Comparison of ENCODE assay signal across 10 mouse cellular contexts in genomic region chr2:153131019-153131418, GRCm38 (mm10). TPM values are rescaled to one million over a fixed set of nuclear protein-coding genes. Genes with fewer than 3 reads are reported as not detected.
A peak's percentile ranks its signal among the peaks of the same experiment; 100 is the strongest.
DNase-seq lines count a peak whose midpoint lies in the region; ATAC-seq lines count a peak whose summit lies in the region.
"Had no signal": no experiment of that assay in that cellular context is flagged by ENCODE, and none has a peak within 500 bp of the region (broad histone marks: within the 10 kb centered on the region; RNA-seq: fewer than 3 reads in every experiment).

No protein-coding gene starts in this region.

- no peak for ATAC-seq in hindbrain, embryonic 14.5 days (ENCODE audit: low FRiP score)

- no peaks in the 10 kb centered on the region for H3K9me3 ChIP-seq in hindbrain, embryonic 10.5 days
- no peaks in the 10 kb centered on the region for H3K9me3 ChIP-seq in hindbrain, embryonic 14.5 days (ENCODE audit: control insufficient read depth, low read length)
- H3K9me3 ChIP-seq: neural tube, embryonic 12.5 days had no signal

- no peak overlapping the region for H3K27ac ChIP-seq in hindbrain, embryonic 10.5 days
- no peak overlapping the region for H3K27ac ChIP-seq in hindbrain, embryonic 14.5 days
- H3K27ac ChIP-seq: neural tube, embryonic 12.5 days had no signal

- no peak overlapping the region for H3K4me2 ChIP-seq in hindbrain, embryonic 14.5 days (replicated peaks)
- H3K4me2 ChIP-seq: neural tube, embryonic 12.5 days had no signal

- DNase-seq in hindbrain, embryonic 10.5 days (ENCODE audit: low spot score): peak; percentile 23
- DNase-seq in hindbrain, embryonic 14.5 days (ENCODE audit: low spot score): no peak
- peak; percentile 61 for DNase-seq in testis, postnatal 10 days (ENCODE audit: low spot score)
- DNase-seq in testis, postnatal 14 days (ENCODE audit: low spot score): no peak
- peak; percentile 16 for DNase-seq in kidney, postnatal 14 days
- DNase-seq in thymus, postnatal 36 days: peak; percentile 34 to 37
- no peak for DNase-seq in urinary bladder, adult 2 months (ENCODE audit: low spot score)
- DNase-seq in ovary, adult 18-20 months (ENCODE audit: low spot score): no peak
- DNase-seq: gastrocnemius, postnatal 14 days had no signal

- 14% methylated on average over 6 of the region's 6 CpGs for WGBS in hindbrain, embryonic 10.5 days
- 24% methylated on average over 6 of the region's 6 CpGs for WGBS in hindbrain, embryonic 14.5 days

- no peak overlapping the region for H3K4me3 ChIP-seq in hindbrain, embryonic 10.5 days
- H3K4me3 ChIP-seq in hindbrain, embryonic 14.5 days (replicated peaks; ENCODE audit: low read length): no peak overlapping the region
- H3K4me3 ChIP-seq: neural tube, embryonic 12.5 days had no signal

- 0 out of 2 replicates have a peak, but pooled peaks cover 3% of the 10 kb centered on the region for H3K27me3 ChIP-seq in hindbrain, embryonic 10.5 days (ENCODE audit: insufficient read depth, poor library complexity, severe bottlenecking)
- H3K27me3 ChIP-seq in hindbrain, embryonic 14.5 days (ENCODE audit: control insufficient read depth, insufficient read depth, low read length): no peaks in the 10 kb centered on the region
- H3K27me3 ChIP-seq: neural tube, embryonic 12.5 days had no signal

- 0 out of 2 replicates have a peak, but pooled peaks cover 7% of the 10 kb centered on the region for H3K4me1 ChIP-seq in hindbrain, embryonic 10.5 days (replicated peaks)
- H3K4me1 ChIP-seq in hindbrain, embryonic 14.5 days (replicated peaks; ENCODE audit: control insufficient read depth, insufficient read depth, low read length): no peaks in the 10 kb centered on the region
- H3K4me1 ChIP-seq: neural tube, embryonic 12.5 days had no signal

- H3K9ac ChIP-seq in hindbrain, embryonic 14.5 days: no peak overlapping the region
- H3K9ac ChIP-seq: neural tube, embryonic 12.5 days had no signal

- H3K36me3 ChIP-seq in hindbrain, embryonic 10.5 days: no peaks in the 10 kb centered on the region
- no peaks in the 10 kb centered on the region for H3K36me3 ChIP-seq in hindbrain, embryonic 14.5 days (replicated peaks; ENCODE audit: control insufficient read depth, insufficient read depth)
- H3K36me3 ChIP-seq: neural tube, embryonic 12.5 days had no signal

RNA-seq across cellular contexts. Expression of gene Hck, which starts 22.8 kb away (rescaled TPM):
- polyA plus RNA-seq in hindbrain, embryonic 10.5 days (2016; fragmentation: Nextera tagmentation; extraction: Ambion mirVana): 1.4 and 2.7 TPM in 2 replicates
- 2.2 and 3.2 TPM in 2 replicates for polyA plus RNA-seq in hindbrain, embryonic 14.5 days (2014; fragmentation: Nextera tagmentation; extraction: Ambion mirVana)
- polyA plus RNA-seq in urinary bladder, adult 2 months (2012; rRNA removed): 4.0 and 4.3 TPM in 2 replicates

RNA-seq across cellular contexts. Expression of gene Tm9sf4, which starts 30.1 kb away (rescaled TPM):
- polyA plus RNA-seq in hindbrain, embryonic 10.5 days (2016; fragmentation: Nextera tagmentation; extraction: Ambion mirVana): 74.5 and 80.5 TPM in 2 replicates
- 84.0 and 84.3 TPM in 2 replicates for polyA plus RNA-seq in hindbrain, embryonic 14.5 days (2014; fragmentation: Nextera tagmentation; extraction: Ambion mirVana)
- polyA plus RNA-seq in urinary bladder, adult 2 months (2012; rRNA removed): 32.9 and 40.1 TPM in 2 replicates

Comparison
In these comparisons a context has a peak if more than half of its experiments do, and no peak if none do; other contexts are left out.
1. DNase-seq: peak in hindbrain, embryonic 10.5 days (single experiment), testis, postnatal 10 days (single experiment), kidney, postnatal 14 days (single experiment) and thymus, postnatal 36 days (2 of 2); none in hindbrain, embryonic 14.5 days (single experiment), testis, postnatal 14 days (single experiment), urinary bladder, adult 2 months (single experiment) and ovary, adult 18-20 months (single experiment).